Mouse (Mus musculus) cerebellum, adult 2 months (tissue): ENCODE measurements at regions not wholly inside any gene's neighbourhood (a gene's known extent, or its start where the extent isn't known, plus 50 kb on each side); places are given as distances from the start of the nearest gene placed in this dataset.

Source experiments
- CTCF ChIP-seq: fragments of 200-500 bp; IDR thresholded peaks from 2 replicates; pipeline ENCODE4 v1.5.1; 2011; ENCODE audit warnings: low read depth, mild to moderate bottlenecking, control low read depth, low read length, moderate library complexity, borderline replicate concordance; ENCODE audit not compliant: insufficient read depth
- POLR2A ChIP-seq: fragments of 200-500 bp; IDR thresholded peaks from 2 replicates; pipeline ENCODE4 v1.6.1; 2011; ENCODE audit warnings: low read length, control low read depth, borderline replicate concordance; ENCODE audit not compliant: insufficient read depth

DNA sequence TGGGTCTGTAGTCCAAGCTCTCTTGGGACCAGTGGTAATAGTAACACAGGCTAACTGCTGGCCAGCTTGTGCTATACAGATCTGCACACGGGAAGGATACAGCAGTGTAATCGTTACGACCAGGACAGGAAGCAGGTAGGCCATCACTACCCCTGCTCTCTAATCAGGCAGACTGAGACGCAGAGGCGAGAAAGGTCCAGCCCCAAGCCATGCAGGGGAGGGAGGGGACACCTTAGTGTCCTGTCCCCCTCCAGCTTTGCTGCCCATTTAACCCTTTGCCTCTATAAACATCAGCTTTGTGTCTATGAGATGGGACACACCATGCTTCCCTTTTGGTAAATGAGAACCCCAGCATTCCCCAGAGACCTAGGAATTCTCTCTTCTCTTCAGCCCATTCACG lies 249.9 kb downstream of the Bcl11b start:
- TF ChIP-seq POLR2A (no peak), CTCF (no peak)
